Mouse (Mus musculus) retina, embryonic 14.5 days (tissue): ENCODE data around the gene Hist1h2bm.

Experiments
- DNase-seq: peaks from one replicate; pipeline ENCODE4 v3.0.0-alpha.2; 2015; ENCODE audit warnings: low spot score

Gene Hist1h2bm

GRCm38 (mm10) chr13:21727948-21728572 is 6.2 kb downstream of the Hist1h2bm start:
- no peak for DNase-seq

DNA sequence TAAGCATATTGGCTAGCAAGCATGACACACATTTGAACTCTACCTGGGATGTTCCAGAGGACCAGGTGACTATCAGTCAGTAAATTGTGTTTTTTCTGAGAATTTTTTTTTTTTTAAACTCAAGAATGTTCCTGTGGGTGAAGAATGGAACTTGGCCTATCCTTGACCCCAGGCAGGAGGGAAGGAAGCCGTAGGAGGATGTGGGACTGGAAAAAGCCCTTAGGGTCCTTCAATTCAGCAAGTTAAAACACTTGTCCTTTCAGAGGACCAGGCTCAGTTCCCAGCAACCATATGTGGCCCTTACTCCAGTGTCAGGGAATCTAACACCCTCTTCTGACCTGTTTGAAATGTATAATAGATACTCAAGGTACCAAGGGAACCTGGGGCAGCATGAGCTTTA is 7.7 kb downstream of the Hist1h2bm start:
- no peak for DNase-seq

DNA sequence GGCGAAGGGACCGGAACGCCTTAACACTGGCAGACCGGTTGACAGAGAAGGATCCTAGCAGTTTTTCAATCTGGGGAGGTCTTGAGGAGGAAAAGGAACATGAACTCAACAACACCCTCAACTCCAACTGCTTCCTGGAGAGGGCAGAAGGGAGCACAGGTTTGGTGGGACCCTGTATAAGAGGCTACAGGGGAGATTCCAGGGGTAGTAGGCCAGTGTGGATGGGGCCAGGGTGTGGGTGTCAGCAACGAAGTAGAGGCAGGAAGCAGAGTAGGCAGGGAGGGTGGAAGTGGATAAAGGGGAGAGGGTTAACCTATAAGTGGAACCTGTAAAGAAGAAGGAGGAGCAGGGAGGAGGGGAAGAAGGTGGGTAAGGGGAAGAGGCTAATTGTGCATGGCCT is 11.6 kb downstream of the Hist1h2bm start:
- DNase-seq = peak; percentile 37

DNA sequence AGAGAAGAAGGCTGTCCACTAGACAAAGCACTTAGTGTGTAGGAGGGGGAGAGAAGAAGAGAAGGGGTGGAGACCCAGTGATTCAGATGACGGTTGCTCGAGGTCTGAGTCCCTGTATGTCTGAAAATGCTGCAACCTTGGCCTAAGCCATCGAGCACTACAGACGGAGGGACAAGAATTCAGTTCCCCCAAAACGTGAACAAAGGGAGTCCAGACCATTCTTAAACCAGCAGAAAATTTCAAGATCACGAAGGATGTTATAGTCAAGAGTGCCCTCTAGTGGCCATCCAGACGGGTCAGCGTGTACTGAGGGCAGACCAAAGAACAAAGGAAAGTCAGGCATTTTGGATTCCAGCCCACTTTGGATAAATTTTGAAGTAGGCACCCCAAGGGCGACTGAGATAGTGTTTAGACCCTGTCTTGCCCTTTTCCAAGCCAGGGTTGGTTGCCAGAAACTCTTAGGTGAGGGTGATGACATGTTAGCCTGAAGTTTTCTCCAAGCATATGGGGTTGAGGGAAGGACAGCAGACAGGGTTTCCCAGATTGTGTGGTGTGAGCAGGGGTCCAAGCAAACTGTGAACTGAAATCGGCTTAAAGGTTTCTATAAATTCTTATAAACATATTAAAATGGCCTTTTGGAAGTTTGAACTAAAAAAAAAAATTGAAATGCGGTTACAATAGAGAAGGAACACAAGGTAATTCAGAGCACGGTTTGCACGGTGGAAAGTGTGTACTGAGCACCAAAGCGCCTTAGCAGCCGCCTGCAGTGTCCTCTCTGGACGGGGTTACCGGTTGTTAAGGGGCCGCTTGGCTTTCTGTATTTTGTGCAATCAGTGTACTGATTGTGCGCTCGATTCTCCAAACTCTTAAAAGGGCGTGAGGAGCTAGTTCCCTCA is 12.4 kb downstream of the Hist1h2bm start:
- peak; percentile 98 for DNase-seq

DNA sequence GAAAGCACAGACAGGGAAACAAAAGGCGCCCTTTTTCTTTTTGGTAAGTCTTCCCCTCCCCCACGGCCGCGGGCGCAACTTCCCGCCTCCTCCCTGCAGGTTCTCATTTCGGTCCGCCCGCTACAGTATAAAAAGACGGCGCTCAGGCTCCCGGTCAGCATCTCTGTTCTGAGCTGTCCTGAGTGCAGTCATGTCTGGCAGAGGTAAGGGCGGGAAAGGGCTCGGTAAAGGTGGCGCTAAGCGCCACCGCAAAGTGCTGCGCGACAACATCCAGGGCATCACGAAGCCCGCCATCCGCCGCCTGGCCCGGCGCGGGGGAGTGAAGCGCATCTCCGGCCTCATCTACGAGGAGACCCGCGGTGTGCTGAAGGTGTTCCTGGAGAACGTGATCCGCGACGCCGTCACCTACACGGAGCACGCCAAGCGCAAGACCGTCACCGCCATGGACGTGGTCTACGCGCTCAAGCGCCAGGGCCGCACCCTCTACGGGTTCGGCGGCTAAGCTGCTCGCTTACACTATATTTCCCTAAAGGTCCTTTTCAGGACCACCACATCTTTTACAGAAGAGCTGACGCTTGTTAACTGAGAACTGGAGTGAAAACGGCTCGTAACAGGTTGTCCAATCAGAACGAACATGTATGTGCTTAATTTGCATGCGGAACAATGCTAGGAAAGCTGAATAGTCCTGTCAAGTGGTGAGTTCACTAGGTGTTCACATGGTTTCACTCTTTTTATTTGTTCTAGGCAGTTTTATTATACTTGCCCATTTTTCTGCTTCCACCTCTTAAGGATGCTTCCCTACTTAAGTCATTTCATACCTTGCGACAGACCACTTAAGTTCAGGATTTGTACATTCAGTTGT is 13.3 kb downstream of the Hist1h2bm start, which contains the start of gene Hist1h4j:
Gene Hist1h4j (plus strand): TSS at position 159 of the 862 bp plus-strand sequence.
- DNase-seq = peak; percentile 93

DNA sequence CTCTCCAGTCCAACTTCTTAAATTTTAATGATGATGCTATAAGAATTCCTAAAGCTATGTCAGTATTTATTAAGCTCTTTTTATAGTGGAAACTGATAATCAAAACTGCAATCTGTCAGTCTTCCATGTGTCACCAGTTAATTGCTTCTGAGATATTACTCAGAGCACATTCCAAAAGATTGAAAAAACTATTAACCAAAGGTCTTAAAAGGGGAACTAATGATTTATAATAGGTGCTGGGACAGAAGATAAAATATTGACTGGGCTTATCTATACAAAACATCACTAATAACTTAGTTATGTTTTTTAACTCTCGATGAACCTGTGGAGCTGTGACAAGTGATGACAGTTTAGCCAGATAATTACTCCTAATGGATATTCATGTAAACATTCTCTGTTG is 23.2 kb downstream of the Hist1h2bm start:
- no peak for DNase-seq

DNA sequence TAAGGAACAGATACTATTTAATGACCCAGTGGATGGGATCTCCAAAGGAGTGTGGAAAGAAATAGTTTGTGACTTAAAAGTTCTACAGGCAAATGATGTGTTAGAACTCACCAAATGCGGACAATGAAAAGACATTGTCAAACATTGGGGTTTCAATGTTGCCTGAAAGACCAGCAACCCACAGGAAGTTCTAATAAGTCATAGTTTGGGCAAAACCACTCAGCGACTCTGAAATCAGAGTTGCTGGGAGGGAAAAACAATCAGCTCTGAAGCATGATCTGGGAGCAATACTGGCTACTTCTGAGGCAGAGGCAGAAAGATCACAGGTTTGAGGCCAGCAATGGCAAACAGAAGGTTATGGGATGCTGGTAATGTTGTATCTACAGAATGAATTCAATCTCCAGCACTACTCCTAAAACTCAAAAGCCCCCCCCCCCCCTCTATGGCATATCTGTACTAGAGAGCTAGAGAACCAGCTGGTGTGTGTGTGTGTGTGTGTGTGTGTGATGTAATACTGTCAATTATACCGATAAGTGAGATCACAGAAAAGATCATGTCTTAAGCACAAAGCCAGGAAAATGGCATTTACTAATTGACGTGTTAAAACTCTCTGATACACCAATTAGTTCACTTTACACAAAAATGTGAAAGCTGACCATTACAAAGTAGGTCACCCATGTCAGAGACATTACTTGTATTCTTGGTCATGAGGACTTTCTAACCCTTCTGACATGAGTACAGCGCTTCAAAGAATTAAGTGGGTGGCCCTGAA is 27.7 kb downstream of the Hist1h2bm start:
- DNase-seq = peak; percentile 66

- peak; percentile 94 for DNase-seq
Measured at GRCm38 (mm10) chr13:21750159-21751017, 28.5 kb downstream of the Hist1h2bm start, which contains the start of gene Hist1h4k. Gene Hist1h4k (minus strand): TSS chr13:21750505.

DNA sequence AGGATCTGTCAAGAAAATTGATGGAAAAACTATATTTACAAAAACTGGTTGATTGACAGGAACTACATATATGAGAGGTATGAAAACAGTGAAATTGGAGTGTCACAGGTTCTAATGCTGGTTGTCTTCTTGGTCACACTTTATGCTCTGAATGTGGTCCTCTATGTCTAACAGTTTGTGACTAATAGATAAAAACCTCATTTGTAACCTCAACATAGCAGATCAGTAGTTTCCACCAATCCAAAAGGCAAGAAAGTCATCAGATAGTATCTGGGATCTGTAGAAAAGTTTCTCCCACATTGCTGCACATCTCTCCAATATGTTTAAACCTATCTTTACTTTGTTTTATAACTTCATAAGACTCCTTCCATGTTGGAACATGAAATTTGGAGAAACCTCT is 29.6 kb downstream of the Hist1h2bm start:
- DNase-seq = no peak

DNA sequence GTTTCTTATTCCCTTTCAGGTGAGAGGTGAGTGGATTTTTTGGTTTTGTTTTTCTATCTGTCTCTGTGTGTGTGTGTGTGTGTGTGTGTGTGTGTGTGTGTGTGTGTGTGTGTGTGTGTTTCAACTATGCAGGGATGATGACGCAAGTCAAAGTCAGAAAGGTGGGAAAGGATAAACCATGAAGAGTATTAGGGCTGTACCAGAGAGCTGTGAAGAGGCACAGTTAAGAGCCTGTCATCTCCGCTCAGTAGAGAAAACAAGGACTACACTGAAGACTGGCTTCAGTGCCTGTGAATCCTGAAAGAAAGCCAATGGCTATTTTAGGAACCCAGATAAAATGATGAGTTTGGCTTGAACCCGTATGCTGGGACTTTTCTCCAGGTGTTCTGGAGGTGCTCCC is 30.0 kb downstream of the Hist1h2bm start:
- no peak for DNase-seq

GRCm38 (mm10) chr13:21752356-21752755 is 30.5 kb downstream of the Hist1h2bm start:
- DNase-seq = no peak

GRCm38 (mm10) chr13:21753051-21753523 is 31.2 kb downstream of the Hist1h2bm start:
- peak; percentile 57 for DNase-seq

GRCm38 (mm10) chr13:21753524-21754285 is 31.9 kb downstream of the Hist1h2bm start, which contains the start of the genes Hist1h2ak and Hist1h2bn:
Gene Hist1h2ak (minus strand): TSS chr13:21753827.
Gene Hist1h2bn (plus strand): TSS chr13:21754123.
- peak; percentile 94 for DNase-seq

GRCm38 (mm10) chr13:21754294-21755001 is 32.6 kb downstream of the Hist1h2bm start:
- peak; percentile 72 for DNase-seq

DNA sequence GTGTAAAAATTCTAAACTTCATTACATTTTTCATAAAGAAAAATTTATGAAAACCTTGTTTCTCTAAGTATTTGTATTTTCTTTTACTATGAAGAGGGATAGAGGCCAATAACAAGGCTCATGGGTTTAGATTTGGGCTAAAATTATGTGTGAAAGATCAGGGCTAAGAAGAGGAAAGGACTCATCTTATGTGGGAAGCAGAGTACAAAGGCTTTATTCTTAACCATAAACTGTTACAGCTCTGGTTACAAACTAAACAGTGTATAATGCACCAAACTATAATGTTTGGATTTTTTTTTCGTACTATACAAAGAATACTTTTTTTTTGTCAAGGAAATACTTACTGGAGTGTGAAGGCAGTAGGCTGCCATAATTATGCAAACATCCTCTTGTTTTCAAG is 33.9 kb downstream of the Hist1h2bm start:
- DNase-seq = no peak
